Mouse (Mus musculus) stomach, postnatal 0 days (tissue): ENCODE results near the gene Cdh12.

Experiments used
- CTCF ChIP-seq: IDR thresholded peaks from 2 replicates; pipeline ENCODE4 v1.5.1; 2016; ENCODE audit warnings: antibody characterized with exemption, low read depth, mild to moderate bottlenecking, moderate library complexity
- EP300 ChIP-seq: optimal IDR thresholded peaks from 2 replicates; pipeline ENCODE3; 2016; ENCODE audit warnings: antibody characterized with exemption

- no peak for TF ChIP-seq CTCF
- TF ChIP-seq EP300 = no peak
Measured at GRCm38 (mm10) chr15:20841479-20841878, 392.4 kb downstream of the Cdh12 start.
